Mouse (Mus musculus): ENCODE measurements around the gene Fbxo28. TPM values are rescaled to one million over a fixed set of nuclear protein-coding genes. Genes with fewer than 3 reads are reported as not detected.
"Not testable (repeated sequence)": the region's sequence is repeated elsewhere in the genome, so short reads cannot be mapped to it uniquely, and the experiment has no call there.

Fbxo28 gene
- polyA plus RNA-seq, 1 experiment: 8.7 TPM

GRCm38 (mm10) chr1:182323139-182323538 lies 18.3 kb downstream of the Fbxo28 start:
- no peak overlapping the region for H3K27ac ChIP-seq (replicated peaks; ENCODE audit: low read depth, low read length)
- no peaks in the 10 kb centered on the region for H3K4me1 ChIP-seq (ENCODE audit: control insufficient read depth, insufficient read depth, insufficient read length, low read length)
- H3K4me3 ChIP-seq (ENCODE audit: insufficient read depth, low read depth, low read length): no peak overlapping the region

DNA sequence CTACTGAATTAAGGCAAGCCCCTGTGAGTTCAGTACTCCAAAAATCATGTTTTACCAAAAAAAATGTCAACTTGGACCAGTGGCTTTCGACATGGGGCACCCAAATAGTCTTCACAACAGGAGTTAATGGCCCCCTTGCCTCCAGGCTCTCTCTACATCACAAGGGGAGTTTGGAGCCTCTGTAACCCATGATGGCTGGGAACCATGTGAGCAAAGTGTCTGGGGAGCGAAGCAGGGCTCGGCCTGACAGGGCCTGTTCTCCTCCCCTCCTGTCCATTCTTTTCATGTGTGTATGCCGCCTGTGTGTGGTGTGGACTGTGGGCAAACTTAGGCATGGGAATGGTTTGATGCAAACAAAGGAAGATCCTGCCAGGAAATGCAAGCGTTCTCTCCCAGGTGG lies 27.2 kb downstream of the Fbxo28 start:
- Histone ChIP-seq H3K27ac (replicated peaks; ENCODE audit: low read depth, low read length) (no peak overlapping the region), H3K4me1 (ENCODE audit: control insufficient read depth, insufficient read depth, insufficient read length, low read length) (no peaks in the 10 kb centered on the region), H3K4me3 (ENCODE audit: insufficient read depth, low read depth, low read length) (no peak overlapping the region)

- H3K4me1 ChIP-seq (ENCODE audit: control insufficient read depth, insufficient read depth, insufficient read length, low read length): no peaks in the 10 kb centered on the region
- no peak overlapping the region for H3K27ac ChIP-seq (replicated peaks; ENCODE audit: low read depth, low read length)
- no peak overlapping the region for H3K4me3 ChIP-seq (ENCODE audit: insufficient read depth, low read depth, low read length)
Measured at GRCm38 (mm10) chr1:182313181-182313580, 28.2 kb downstream of the Fbxo28 start.

DNA sequence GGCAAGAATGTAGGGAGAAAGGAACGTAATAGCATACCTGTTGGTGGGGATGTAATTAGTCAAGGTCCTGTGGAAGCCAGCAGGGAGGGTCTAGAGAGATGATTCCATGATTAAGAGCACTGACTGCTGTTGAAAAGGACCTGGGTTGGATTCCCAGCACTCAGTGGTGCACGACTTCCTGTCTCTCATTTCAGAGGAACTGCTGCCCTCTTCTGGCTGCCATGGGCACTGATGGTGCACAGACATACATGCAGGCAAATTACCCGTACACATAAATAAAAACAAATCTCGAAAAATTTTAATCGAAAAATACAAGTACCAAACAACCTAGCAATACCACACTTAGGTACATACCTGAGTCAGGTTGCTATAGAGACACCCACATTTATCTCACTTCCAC lies 30.1 kb downstream of the Fbxo28 start:
- Histone ChIP-seq H3K27ac (replicated peaks; ENCODE audit: low read depth, low read length) (no peak overlapping the region), H3K4me1 (ENCODE audit: control insufficient read depth, insufficient read depth, insufficient read length, low read length) (no peaks in the 10 kb centered on the region), H3K4me3 (ENCODE audit: insufficient read depth, low read depth, low read length) (no peak overlapping the region)

DNA sequence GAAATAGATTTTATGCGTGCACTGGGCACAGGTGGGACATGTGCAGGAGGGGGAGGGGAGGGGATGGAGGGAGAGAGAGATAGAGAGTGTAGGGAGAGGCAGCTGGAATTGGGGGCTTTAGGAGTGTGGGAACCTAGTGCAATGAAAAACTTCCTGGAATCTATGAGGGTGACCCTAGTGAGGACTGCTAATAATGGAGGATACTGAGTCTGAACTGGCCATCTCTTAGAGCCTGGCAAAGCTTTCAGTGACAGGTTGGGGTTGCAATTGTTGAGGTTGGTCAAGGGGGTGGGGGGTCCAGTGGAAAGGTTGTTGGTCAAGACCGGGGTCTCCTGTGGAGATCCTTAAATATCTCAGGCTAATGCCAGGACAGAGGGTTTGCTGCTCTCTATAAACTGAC lies 31.1 kb downstream of the Fbxo28 start:
- no peak overlapping the region for H3K4me3 ChIP-seq (ENCODE audit: insufficient read depth, low read depth, low read length)
- no peaks in the 10 kb centered on the region for H3K4me1 ChIP-seq (ENCODE audit: control insufficient read depth, insufficient read depth, insufficient read length, low read length)
- no peak overlapping the region for H3K27ac ChIP-seq (replicated peaks; ENCODE audit: low read depth, low read length)

DNA sequence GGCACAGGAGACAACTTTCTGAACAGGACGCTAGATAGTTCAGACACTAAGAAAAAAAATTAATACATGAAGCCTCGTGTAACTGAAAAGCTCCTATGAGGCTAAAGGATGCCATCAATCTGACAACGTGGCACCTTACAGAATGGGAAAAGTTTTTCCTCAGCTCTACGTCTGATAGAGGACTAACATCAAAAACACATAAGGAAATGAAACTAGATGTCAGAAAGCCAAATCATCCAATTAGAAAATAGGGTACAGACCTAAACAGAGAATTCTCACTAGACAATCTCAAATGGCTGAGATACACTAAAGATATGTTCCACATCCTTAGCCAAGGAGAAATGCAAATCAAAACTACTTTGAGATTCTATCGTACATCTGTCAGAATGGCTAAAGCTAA lies 32.0 kb downstream of the Fbxo28 start:
- no peak overlapping the region for H3K27ac ChIP-seq (replicated peaks; ENCODE audit: low read depth, low read length)
- H3K4me1 ChIP-seq (ENCODE audit: control insufficient read depth, insufficient read depth, insufficient read length, low read length): no peaks in the 10 kb centered on the region
- H3K4me3 ChIP-seq (ENCODE audit: insufficient read depth, low read depth, low read length): no peak overlapping the region

DNA sequence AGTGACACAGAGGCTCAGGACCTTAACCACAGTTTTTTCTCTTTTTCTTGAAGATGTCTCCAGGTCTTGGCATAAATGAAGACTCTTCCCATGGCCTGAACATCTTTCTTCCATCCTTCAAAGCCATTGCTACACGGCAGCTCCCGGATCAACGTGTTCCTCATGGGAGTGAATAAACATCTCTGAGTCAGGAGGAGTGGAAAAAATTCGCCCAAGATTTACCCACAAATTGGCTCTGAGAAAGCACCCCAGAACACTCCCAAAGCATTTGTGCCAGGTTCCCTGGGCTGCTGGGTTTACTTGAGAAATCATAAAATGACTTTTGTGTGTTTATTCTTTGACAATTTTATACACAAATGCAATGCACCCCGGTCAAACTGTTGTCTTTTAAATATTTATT lies 38.5 kb downstream of the Fbxo28 start:
- H3K4me3 ChIP-seq (ENCODE audit: insufficient read depth, low read depth, low read length): no peak overlapping the region
- H3K4me1 ChIP-seq (ENCODE audit: control insufficient read depth, insufficient read depth, insufficient read length, low read length): no peaks in the 10 kb centered on the region
- no peak overlapping the region for H3K27ac ChIP-seq (replicated peaks; ENCODE audit: low read depth, low read length)

DNA sequence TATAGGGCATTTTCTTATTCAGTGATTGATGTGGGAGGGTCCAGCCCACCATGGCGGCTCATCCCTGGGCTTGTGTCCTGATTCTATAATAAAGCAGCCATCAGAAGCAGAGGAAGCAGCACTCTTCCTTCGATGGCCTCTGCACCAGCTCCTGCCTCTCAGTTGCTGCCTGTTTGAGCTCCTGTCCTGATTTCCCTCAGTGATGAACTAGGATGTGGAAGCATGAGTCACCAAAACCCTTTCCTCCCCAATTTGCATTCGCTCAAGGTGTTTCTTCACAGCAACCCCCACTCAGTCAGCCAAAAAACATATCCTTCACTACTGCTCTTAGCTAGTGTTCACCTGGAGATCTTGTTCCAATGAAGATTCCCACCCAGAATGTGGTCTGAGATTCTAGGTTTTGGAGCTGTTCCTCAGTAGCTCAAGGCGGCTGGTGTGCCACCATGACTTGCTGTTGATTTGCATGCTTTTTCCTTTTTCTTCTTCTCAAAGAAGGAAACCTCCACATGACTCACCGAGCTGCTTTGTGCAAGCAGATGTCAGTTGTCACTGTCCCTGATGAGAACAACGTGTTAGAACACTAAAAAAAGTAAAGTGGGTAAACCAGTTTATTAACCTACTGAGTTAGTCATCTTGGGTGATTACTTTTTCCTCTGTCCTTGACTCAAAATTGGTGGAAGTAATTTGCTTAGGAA lies 39.1 kb downstream of the Fbxo28 start:
- Histone ChIP-seq H3K4me3 (ENCODE audit: insufficient read depth, low read depth, low read length) (no peak overlapping the region), H3K27ac (replicated peaks; ENCODE audit: low read depth, low read length) (no peak overlapping the region), H3K4me1 (ENCODE audit: control insufficient read depth, insufficient read depth, insufficient read length, low read length) (no peaks in the 10 kb centered on the region)

DNA sequence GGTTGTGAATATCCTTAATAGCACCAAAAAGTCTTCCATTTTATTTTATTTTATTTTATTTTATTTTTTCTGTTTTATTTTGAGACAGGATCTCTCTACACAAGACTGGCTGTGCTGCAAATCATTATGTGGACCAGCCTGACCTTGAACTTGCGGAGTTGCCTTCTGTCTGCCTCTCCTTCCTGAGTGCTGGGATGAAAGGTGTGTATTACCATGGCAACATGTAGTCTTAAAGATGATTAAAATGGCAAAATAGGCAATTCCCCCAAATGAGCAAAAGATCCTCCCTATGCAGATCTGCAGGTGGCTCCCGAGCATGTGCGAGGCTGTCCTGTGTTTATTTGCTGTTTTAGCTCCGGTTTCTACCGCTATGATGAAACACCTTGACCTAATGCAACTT lies 43.6 kb downstream of the Fbxo28 start:
- H3K4me1 ChIP-seq (ENCODE audit: control insufficient read depth, insufficient read depth, insufficient read length, low read length): no peaks in the 10 kb centered on the region
- H3K27ac ChIP-seq (replicated peaks; ENCODE audit: low read depth, low read length): no peak overlapping the region
- H3K4me3 ChIP-seq (ENCODE audit: insufficient read depth, low read depth, low read length): no peak overlapping the region

GRCm38 (mm10) chr1:182297246-182297645 lies 44.2 kb downstream of the Fbxo28 start:
- Histone ChIP-seq H3K4me3 (ENCODE audit: insufficient read depth, low read depth, low read length) (no peak overlapping the region), H3K4me1 (ENCODE audit: control insufficient read depth, insufficient read depth, insufficient read length, low read length) (no peaks in the 10 kb centered on the region), H3K27ac (replicated peaks; ENCODE audit: low read depth, low read length) (no peak overlapping the region)

DNA sequence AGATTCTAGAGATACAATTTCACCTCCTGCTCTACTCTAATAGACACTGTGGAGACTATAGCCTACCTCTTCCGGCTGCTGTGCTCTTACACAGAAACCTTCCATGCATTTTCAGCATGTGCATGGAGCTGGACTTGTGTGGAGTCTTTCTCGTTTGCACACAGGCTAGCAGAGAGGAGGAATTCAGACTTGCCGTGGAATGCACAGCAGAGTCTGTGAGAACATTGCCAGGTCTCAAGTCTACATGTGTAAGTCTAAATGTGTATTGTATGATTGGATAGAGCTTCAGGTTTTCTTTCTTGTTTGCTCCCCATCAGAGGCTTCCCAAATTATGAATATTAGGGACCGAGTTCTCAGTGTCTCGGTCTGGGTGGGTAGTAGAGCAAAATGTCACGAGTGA lies 44.6 kb downstream of the Fbxo28 start:
- H3K4me1 ChIP-seq (ENCODE audit: control insufficient read depth, insufficient read depth, insufficient read length, low read length): no peaks in the 10 kb centered on the region
- no peak overlapping the region for H3K4me3 ChIP-seq (ENCODE audit: insufficient read depth, low read depth, low read length)
- no peak overlapping the region for H3K27ac ChIP-seq (replicated peaks; ENCODE audit: low read depth, low read length)

- H3K27ac ChIP-seq (replicated peaks; ENCODE audit: low read depth, low read length): no peak overlapping the region
- no peaks in the 10 kb centered on the region for H3K4me1 ChIP-seq (ENCODE audit: control insufficient read depth, insufficient read depth, insufficient read length, low read length)
- H3K4me3 ChIP-seq (ENCODE audit: insufficient read depth, low read depth, low read length): no peak overlapping the region
Measured at GRCm38 (mm10) chr1:182296141-182296540, 45.3 kb downstream of the Fbxo28 start.

DNA sequence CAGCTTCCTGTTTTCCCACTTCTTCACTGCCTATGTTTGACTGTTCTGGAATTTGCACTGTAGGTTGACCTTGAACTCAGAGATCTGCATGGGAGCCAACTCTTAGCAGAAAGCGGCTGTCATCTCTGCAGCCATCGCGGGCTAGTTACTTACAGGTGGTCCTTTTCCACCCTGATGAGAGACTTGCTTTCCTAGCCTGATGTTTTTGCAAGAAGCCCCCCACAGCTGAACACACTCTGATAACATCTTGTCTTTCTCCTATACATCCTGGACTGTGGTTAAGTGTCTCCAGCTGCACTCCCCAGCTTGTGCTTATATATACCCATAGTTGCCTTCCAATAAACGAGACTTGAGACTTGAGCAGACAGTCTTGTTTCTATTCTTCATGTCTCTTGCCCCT lies 49.1 kb downstream of the Fbxo28 start:
- no peak overlapping the region for H3K27ac ChIP-seq (replicated peaks; ENCODE audit: low read depth, low read length)
- peaks cover under 1% of the 10 kb centered on the region; the same call in 1 of the 2 replicates for H3K4me1 ChIP-seq (ENCODE audit: control insufficient read depth, insufficient read depth, insufficient read length, low read length)

GRCm38 (mm10) chr1:182290741-182291140 lies 50.7 kb downstream of the Fbxo28 start:
- H3K27ac ChIP-seq (replicated peaks; ENCODE audit: low read depth, low read length); H3K4me1 ChIP-seq (ENCODE audit: control insufficient read depth, insufficient read depth, insufficient read length, low read length); H3K4me3 ChIP-seq (ENCODE audit: insufficient read depth, low read depth, low read length): not testable (repeated sequence)

More for the DNA sequence above, 49.1 kb downstream of the Fbxo28 start:
- no peak overlapping the region for H3K4me3 ChIP-seq (ENCODE audit: insufficient read depth, low read depth, low read length)

- H3K4me3 ChIP-seq (ENCODE audit: insufficient read depth, low read depth, low read length): no peak overlapping the region
- H3K27ac ChIP-seq (replicated peaks; ENCODE audit: low read depth, low read length): no peak overlapping the region
- H3K4me1 ChIP-seq (ENCODE audit: control insufficient read depth, insufficient read depth, insufficient read length, low read length): peaks cover 3% of the 10 kb centered on the region; the same call in 1 of the 2 replicates
Measured at GRCm38 (mm10) chr1:182289781-182290180, 51.6 kb downstream of the Fbxo28 start.

DNA sequence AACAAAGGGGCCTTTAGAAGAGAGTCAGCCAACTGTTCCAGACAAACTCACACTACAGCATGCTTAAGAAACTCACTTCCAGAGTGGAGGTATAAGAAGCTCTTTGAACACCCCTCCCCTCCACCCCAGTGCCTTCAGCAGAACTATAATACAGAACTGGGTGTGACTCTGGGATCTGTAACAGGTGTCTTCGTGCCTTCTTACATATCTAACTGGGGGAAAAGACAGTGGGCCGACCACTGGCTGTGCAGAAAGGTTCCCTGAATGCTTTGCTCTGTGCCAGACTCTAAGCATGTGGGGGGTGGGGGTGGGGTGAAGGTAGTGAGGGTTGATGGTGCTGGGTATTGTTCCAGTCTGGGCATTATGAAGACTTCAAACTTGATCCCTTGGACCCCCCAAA lies 52.8 kb downstream of the Fbxo28 start:
- H3K4me3 ChIP-seq (ENCODE audit: insufficient read depth, low read depth, low read length): no peak overlapping the region
- peaks cover 3% of the 10 kb centered on the region; the same call in 1 of the 2 replicates for H3K4me1 ChIP-seq (ENCODE audit: control insufficient read depth, insufficient read depth, insufficient read length, low read length)
- H3K27ac ChIP-seq (replicated peaks; ENCODE audit: low read depth, low read length): no peak overlapping the region

Measured in brown adipose tissue, adult 24 weeks (tissue).